Mouse (Mus musculus) spleen, adult 2 months (tissue): ENCODE measurements at regions not wholly inside any gene's neighbourhood (a gene's known extent, or its start where the extent isn't known, plus 50 kb on each side); places are given as distances from the start of the nearest gene placed in this dataset.

ENCODE experiments used
- DNase-seq, 2 experiments: peaks; one replicate each; pipeline versions ENCODE4 v3.0.0 to v3.0.0-alpha.2; 2012 to 2021; ENCODE audit warnings: low spot score in 2 of 2, low read depth in 1 of 2
- H3K27ac ChIP-seq: fragments of 200-500 bp; 2 replicates; pipeline ENCODE4 v1.5.1; 2012; ENCODE audit warnings: low read length, inconsistent platforms; ENCODE audit not compliant: insufficient read depth
- H3K27me3 ChIP-seq: fragments of 200-500 bp; 2 replicates; pipeline ENCODE4 v1.6.1; 2012; ENCODE audit warnings: mild to moderate bottlenecking, moderate library complexity, low read length, inconsistent platforms; ENCODE audit not compliant: control insufficient read depth, insufficient read depth
- H3K36me3 ChIP-seq: fragments of 200-500 bp; 2 replicates; pipeline ENCODE4 v1.6.1; 2012; ENCODE audit warnings: mild to moderate bottlenecking, low read length, inconsistent platforms; ENCODE audit not compliant: control insufficient read depth, insufficient read depth
- H3K4me1 ChIP-seq: fragments of 200-500 bp; 2 replicates; pipeline ENCODE4 v1.6.1; 2011; ENCODE audit warnings: inconsistent platforms; ENCODE audit not compliant: control insufficient read depth, insufficient read depth, insufficient read length
- H3K4me3 ChIP-seq: fragments of 200-500 bp; 2 replicates; pipeline ENCODE4 v1.5.1; 2011; ENCODE audit warnings: mild to moderate bottlenecking, inconsistent platforms; ENCODE audit not compliant: insufficient read depth, insufficient read length; ENCODE audit errors: extremely low read depth
- CTCF ChIP-seq: fragments of 200-500 bp; IDR thresholded peaks from 2 replicates; pipeline ENCODE4 v1.5.1; 2011; ENCODE audit warnings: mild to moderate bottlenecking, inconsistent platforms; ENCODE audit not compliant: insufficient read depth, insufficient read length, insufficient replicate concordance; ENCODE audit errors: extremely low read depth
- POLR2A ChIP-seq: fragments of 200-500 bp; IDR thresholded peaks from 2 replicates; pipeline ENCODE4 v1.6.1; 2011; ENCODE audit warnings: low read depth, low read length, inconsistent platforms
- WGBS: fragments of 180-500 bp; shearing (Covaris S2); methylation state at CpG from one replicate; pipeline ENCODE4 v1.1.7; 2018; 5-methylcytosine and 5-hydroxymethylcytosine counted together

DNA sequence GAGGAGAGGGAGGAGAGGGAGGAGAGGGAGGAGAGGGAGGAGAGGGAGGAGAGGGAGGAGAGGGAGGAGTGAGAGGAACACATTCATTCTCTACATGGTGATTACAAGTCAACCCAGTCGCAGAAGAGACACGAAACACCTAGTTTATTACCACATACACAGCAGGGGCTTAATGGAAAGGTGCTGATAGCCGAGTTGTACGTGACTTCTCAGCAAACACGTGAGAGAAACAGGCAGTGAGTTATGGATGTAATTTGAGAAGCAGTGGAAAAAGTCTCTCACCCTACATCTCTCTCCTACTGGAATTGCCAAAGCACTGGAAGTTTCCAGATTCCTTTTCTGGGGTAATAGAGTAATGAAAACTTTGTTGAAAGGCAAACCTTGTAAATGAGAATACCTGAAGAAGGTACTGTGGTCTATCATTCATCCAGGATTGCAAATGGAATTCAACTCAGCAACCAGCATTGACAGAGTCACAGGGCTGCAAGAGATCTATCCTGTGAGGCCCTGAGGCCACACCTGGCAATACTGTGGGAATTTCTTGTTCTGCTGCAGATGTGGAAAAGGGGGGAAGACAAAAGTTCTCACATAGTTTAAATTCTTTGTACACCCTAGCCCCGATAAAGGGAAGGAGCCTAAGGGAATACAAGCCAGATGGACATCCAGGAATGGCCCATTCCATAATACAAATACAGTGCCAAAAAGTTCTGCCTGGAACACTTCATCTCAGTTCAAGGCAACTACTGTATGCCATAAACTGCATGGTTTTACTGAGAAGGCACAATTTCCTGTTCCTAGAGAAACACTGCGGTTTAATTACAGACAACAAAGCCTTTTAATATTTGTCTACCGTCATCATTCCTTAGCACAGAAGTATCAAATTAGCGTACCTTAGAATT lies 184.7 kb downstream of the Nrp2 start:
- 84% methylated on average over 9 of the region's 9 CpGs for WGBS
- Histone ChIP-seq H3K27ac (no peak overlapping the region), H3K36me3 (no peaks in the 10 kb centered on the region), H3K27me3 (no peaks in the 10 kb centered on the region), H3K4me3 (no peak overlapping the region), H3K4me1 (no peaks in the 10 kb centered on the region)
- TF ChIP-seq CTCF (no peak), POLR2A (no peak)
- no peak for DNase-seq

- H3K4me3 ChIP-seq, result no peak overlapping the region
- 80% methylated on average over 6 of the region's 6 CpGs for WGBS
- H3K4me1 ChIP-seq, result peaks cover 2% of the 10 kb centered on the region; the same call in 1 of the 2 replicates
- DNase-seq, result no peak
- H3K27me3 ChIP-seq, result no peaks in the 10 kb centered on the region
- H3K36me3 ChIP-seq, result no peaks in the 10 kb centered on the region
- TF ChIP-seq CTCF, result no peak
- no peak for TF ChIP-seq POLR2A
- no peak overlapping the region for H3K27ac ChIP-seq
Observed at GRCm38 (mm10) chr1:62901375-62901774, 198.3 kb downstream of the Nrp2 start.

GRCm38 (mm10) chr1:62901871-62902270 lies 198.8 kb downstream of the Nrp2 start:
- Histone ChIP-seq H3K4me3 (no peak overlapping the region), H3K4me1 (peaks cover 2% of the 10 kb centered on the region; the same call in 1 of the 2 replicates), H3K27ac (no peak overlapping the region), H3K36me3 (no peaks in the 10 kb centered on the region), H3K27me3 (no peaks in the 10 kb centered on the region)
- no peak for DNase-seq
- no peak for TF ChIP-seq POLR2A
- no peak for TF ChIP-seq CTCF
- 84% methylated on average over 5 of the region's 5 CpGs for WGBS

DNA sequence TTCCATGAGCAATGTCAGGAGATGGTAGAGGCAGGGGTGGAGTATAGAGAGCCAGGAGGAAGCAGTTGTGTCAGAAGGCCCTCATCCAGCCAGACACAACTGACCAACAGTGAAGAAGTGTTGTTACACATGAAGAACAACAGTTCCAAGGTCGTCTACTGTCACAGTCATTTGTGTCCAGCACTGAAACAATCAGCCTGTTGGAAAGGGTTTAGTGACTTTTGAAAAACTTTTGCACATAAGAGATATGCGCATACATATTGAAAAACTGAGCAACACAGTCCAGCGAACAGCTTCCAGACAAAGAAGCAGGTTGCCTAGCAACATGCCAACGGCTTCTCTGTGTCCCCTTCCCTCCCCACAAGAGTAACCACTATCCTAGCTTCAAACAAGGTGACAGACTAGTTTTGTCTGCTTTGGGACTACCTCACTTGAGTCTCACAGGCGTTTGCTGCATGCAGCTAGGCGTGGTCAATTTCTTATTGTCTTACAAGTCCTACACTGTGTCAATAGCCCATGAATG lies 199.9 kb downstream of the Nrp2 start:
- no peak for DNase-seq
- H3K4me1 ChIP-seq, result peaks cover 2% of the 10 kb centered on the region; the same call in 1 of the 2 replicates
- no peaks in the 10 kb centered on the region for H3K27me3 ChIP-seq
- H3K36me3 ChIP-seq, result no peaks in the 10 kb centered on the region
- no peak overlapping the region for H3K4me3 ChIP-seq
- WGBS, result 72% methylated on average over 6 of the region's 6 CpGs
- TF ChIP-seq POLR2A, result no peak
- H3K27ac ChIP-seq, result no peak overlapping the region

- WGBS, result 90% methylated on average over 9 of the region's 9 CpGs
- H3K4me3 ChIP-seq, result no peak overlapping the region
- DNase-seq, result no peak
- no peaks in the 10 kb centered on the region for H3K4me1 ChIP-seq
- H3K27me3 ChIP-seq, result no peaks in the 10 kb centered on the region
- no peak overlapping the region for H3K27ac ChIP-seq
- H3K36me3 ChIP-seq, result no peaks in the 10 kb centered on the region
- TF ChIP-seq CTCF, result no peak
- TF ChIP-seq POLR2A, result no peak
Observed at GRCm38 (mm10) chr1:62905739-62906138, 202.7 kb downstream of the Nrp2 start.

- Histone ChIP-seq H3K27me3 (no peaks in the 10 kb centered on the region), H3K4me3 (no peak overlapping the region), H3K27ac (no peak overlapping the region), H3K36me3 (no peaks in the 10 kb centered on the region), H3K4me1 (no peaks in the 10 kb centered on the region)
- 90% methylated on average over 10 of the region's 10 CpGs for WGBS
- DNase-seq, result no peak
- TF ChIP-seq CTCF (no peak), POLR2A (no peak)
Observed at GRCm38 (mm10) chr1:62907243-62907642, 204.2 kb downstream of the Nrp2 start.
